Mouse (Mus musculus) erythroblast, adult 5-6 weeks (primary cell): ENCODE results near the gene Nup153. TPM values are rescaled to one million over a fixed set of nuclear protein-coding genes. Genes with fewer than 3 reads are reported as not detected.

Source experiments
- ATAC-seq: replicated peaks from 2 replicates; pipeline ENCODE4 v1.8.0; 2016; ENCODE audit warnings: moderate number of reproducible peaks, mild to moderate bottlenecking, moderate TSS enrichment, inconsistent platforms; ENCODE audit not compliant: poor library complexity, low FRiP score, severe bottlenecking
- total RNA-seq, 2 experiments: library from RNA; stranded (forward) in 1 of 2; stranded (reverse) in 1 of 2; fragments of 150-400 nt in 1 of 2; fragments of 200-764, 138-1000 nt in 1 of 2; gene quantifications; 2 replicates each; pipeline versions ENCODE4 v1.2.3 to v1.2.4; 2015 to 2017; ENCODE audit warnings: low replicate concordance in 2 of 2

The Nup153 gene
- total RNA-seq (2015; ENCODE audit: low replicate concordance): 67.2 and 84.4 TPM in 2 replicates
- 93.8 and 132 TPM in 2 replicates for total RNA-seq (2017; ENCODE audit: low replicate concordance)

DNA sequence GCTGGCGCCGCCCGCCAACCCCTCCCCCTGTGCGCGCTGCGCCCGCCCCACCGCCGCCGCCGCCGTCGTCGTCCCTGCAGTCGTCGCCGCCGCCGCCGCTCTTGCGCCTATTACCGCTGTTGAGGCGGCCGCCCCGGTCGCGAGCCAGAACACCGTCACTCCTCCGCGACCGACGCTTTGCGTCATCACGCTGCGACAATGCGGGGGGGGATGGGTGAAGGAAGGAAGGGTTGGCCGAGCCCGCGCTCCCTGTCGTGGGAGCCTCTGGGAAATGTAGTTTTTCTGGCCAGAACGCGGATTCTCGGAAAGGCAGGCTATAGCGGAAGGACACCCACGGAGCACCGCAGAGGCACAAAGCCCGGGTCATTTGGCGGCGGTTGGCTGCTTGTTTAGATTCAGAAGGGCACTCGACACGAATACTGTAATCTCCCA lies at the start of gene Nup153:
TSS of gene Nup153 (minus strand) at position 104 of the 432 bp plus-strand sequence.
- peak; percentile 84 for ATAC-seq

DNA sequence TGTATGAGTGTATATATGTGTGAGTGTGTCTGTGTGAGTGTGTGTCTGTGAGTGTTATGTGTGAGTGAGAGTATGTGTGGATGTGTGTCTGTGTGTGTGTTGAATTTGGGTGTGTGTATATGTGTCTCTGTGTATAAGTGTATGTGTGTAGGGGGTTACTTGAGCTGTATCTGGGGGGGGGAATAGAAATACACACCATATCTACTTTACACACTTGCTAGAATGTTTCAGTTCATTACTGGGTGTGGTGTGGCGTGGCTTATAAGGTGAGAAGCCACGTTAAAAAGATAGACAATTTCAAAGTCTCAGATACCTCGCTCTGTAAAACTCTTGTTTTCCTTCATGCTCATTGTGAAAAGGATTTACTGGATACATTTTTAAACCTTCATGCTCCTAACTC lies 49.7 kb upstream of the Nup153 start:
- ATAC-seq: no peak

GRCm38 (mm10) chr13:46776636-46777305 lies 49.0 kb upstream of the Nup153 start:
- no peak for ATAC-seq

DNA sequence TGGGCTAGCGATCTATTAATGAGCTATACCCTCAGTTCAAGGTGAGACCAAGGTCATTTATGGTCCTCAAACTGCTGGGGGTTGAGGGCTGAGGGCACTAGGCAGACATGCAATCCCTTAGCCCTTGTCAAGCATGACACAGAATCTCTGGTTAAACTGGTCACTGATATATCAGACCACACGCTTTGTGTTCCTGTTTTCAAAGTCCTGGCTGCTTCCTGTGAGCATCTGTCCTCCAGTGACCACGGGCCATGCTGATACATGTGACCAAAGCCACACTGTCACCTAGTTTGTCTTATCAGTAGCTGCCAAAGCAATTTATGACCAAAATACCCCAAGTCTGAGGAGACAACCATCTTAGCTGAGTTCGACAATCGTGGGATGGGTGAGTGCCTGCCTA lies 47.3 kb upstream of the Nup153 start:
- no peak for ATAC-seq

DNA sequence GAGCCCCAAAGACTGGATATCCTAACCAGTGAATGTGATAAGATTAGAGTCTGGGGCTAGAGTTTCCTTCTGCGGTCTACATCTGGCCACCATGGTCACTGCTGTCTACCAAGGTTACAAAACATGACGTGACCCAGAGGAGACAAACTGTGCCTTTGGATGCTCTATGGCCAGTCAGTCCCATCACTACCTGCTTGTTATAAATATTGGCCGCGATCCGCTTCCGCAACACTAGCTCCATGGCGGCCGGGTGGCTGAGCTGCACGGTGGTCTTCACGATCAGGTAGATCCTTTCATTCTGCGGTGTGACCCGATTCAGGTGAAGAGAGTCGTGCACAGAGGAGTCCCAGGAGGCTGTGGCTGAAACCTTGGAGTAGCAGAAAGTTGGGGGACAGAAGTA lies 44.8 kb upstream of the Nup153 start:
- ATAC-seq: no peak

DNA sequence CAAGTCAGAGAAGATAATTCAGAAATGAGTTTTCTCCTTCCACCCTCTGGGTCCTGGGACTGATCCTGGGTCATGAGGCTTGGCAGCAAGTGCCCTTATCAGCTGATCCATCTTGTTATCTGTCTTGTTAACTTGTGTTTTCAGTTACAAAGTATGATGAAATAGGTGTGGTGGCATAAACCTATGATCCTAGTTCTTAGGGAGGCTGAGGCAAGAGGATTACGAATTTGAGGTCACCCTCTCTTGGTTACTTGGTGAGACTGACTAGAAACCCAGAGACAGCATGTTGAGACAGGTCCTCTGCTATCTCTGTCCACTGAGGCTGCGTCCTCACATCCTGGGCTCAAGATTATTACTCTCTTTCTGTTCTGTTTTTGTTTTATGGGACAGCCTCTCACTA lies 37.6 kb upstream of the Nup153 start:
- no peak for ATAC-seq

DNA sequence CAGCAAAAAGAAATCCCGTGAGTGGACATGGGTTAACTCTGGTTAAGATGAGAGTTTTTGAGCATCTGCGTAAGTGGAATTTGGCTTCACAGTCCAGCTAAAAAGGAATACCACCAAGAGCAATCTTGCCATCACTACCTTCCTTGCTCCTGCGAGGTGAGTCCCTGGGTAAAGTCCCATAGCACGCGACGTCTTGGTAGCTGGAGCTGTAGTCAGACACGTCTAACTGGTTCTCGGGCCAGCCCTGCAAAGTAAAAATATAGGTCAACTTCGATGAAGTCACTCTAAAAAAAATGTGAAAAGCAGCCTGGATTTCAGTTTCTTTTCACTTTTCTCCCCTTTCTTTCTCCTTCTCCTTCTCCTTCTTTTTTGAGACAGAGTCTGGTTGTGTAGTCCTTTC lies 35.5 kb upstream of the Nup153 start:
- no peak for ATAC-seq

GRCm38 (mm10) chr13:46760921-46761320 lies 33.2 kb upstream of the Nup153 start:
- ATAC-seq: no peak

GRCm38 (mm10) chr13:46759281-46759809 lies 31.6 kb upstream of the Nup153 start:
- no peak for ATAC-seq

DNA sequence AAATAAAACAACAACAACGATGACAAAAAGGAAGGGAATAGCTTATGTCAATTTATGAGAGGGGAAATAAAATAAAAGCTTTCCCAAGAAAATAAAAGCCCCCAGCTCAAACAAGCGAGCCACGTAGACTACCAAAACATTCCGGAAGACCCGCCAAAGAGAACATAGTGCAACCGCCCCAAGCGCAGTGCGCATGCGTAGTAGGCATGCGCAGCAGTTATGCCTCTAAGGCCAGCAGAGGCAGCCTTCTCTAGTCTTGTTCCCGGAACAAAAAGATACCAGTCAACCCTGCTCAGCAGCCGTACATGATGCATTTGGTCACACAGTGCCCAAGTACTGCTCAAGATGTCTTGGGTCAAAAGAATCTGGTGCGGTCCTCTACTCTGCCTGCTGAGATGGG lies 30.9 kb upstream of the Nup153 start:
- no peak for ATAC-seq

- no peak for ATAC-seq
Measured at GRCm38 (mm10) chr13:46757946-46758345, 30.2 kb upstream of the Nup153 start.

DNA sequence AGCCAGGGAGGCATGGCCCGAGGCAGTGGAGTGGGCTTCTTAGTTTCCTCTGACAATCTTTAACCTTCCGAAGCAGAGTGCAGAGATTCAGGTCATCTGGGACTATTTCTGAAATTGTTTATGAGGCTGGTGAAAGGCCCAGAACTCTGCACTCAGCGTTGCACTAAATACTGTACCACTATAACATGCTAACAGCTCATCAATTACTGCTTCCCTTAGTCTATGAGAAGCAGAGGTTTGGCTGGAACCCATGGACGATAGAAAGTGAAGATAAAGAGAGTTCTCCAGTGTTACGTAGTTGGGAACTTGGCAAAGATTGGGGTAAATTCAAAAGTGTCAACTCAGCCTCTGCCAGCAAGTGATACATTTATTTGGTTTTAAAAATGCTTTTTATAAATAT lies 25.6 kb upstream of the Nup153 start:
- no peak for ATAC-seq

DNA sequence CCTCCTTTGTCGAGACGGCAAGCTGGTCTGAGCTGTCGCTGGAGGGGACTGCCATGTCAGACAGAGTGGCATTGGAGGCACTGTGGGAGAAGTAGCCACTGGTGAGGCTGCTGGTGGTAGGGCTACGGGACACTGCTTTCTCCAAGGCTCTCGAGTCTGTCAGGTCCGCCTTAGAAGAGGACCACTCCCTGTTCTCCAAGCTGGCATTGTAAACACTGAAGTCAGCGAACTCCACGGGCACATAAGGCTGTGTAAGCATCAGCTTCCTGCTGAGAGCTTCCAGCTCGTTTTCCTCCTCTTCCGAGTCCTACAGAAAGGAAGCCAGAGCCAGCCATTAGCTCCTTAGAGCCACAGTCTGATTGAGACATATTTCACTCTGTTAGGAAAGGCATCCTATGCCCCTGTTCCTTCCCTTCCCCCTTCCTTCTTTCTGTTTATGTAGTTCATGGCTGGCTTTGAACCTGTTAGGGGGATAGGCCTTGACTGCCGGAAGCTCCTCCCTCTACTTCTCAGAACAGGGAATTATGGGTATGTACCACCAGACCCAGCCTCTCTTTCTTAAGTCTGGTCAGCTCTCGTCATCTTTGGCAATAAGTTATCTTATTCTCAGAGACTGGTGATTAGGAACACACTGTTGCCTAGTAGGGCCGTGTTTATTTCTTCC lies 25.0 kb upstream of the Nup153 start:
- no peak for ATAC-seq

- no peak for ATAC-seq
Measured at GRCm38 (mm10) chr13:46748138-46748873, 20.6 kb upstream of the Nup153 start.

DNA sequence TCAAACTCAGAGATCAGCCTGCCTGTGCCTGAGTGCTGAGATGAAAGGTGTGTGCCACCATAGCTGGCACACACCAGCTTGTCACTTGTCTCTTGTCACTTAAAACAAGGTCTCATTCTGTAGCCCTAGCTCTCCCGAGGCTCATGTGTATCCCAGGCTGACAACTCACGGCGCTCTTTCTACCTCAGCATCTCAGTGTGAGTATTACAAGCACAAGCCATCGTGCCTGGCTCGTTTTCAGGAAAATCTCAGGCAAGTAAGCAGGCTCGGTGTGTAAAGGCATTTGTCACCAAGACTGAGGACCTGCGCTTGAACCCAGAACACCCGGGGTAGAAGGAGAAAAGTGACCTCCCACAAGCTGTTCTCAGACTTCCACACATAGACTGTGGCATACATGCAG lies 16.1 kb upstream of the Nup153 start:
- no peak for ATAC-seq

- ATAC-seq: no peak
Measured at GRCm38 (mm10) chr13:46742367-46742766, 14.6 kb upstream of the Nup153 start.

- ATAC-seq: no peak
Measured at GRCm38 (mm10) chr13:46739426-46739825, 11.7 kb upstream of the Nup153 start.

DNA sequence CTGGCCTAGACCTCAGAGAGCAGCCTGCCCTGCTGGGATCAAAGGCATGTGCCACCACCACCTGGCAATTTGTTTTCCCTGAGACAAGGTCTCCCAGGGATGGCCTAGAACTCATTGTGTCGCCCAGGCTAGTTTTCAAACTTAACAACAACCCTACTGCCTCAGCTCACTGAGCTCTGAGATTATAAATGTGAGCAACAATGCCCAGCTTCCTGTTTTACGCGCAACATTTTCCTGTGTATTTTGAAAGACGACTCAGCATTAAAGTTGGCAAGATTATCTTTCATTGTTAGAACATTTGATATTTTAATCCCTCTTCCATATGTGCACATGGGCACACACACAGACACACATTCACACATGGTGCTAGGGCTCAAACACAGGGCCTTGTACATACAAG lies 9.7 kb upstream of the Nup153 start:
- no peak for ATAC-seq

DNA sequence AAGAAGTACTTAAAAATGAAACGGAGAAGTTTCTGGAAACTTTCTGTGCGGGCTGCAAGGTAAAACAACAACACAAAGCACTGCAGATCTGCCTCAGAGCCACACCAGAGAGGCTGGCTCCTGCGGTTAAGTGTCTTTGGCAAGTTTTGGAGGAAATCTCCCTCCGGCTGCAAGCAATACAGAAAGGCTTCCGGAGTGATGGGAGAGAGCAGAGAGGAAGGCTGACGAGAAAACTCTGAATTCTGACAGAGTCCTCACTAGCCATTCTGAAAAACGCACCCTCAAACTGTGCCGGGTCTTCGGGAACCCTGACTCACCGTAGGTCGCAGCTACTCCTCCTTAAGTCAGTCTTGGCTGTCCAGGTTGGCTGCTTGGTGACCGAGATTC lies 8.7 kb upstream of the Nup153 start:
- peak; percentile 40; the same call in 1 of the 2 replicates for ATAC-seq

- peak; percentile 82 for ATAC-seq
Measured at GRCm38 (mm10) chr13:46735808-46736478, 8.2 kb upstream of the Nup153 start.
